Mouse (Mus musculus) G1E (cell line): ENCODE measurements around the gene Cuedc1.

Experiments used
- CTCF ChIP-seq: IDR thresholded peaks from 2 replicates; pipeline ENCODE4 v1.5.1; 2012; ENCODE audit warnings: low read depth, low read length, inconsistent platforms, mixed read lengths
- GATA1 ChIP-seq: IDR thresholded peaks from 2 replicates; pipeline ENCODE4 v1.6.1; 2012; ENCODE audit warnings: borderline replicate concordance, low read length, inconsistent platforms, mixed read lengths
- POLR2AphosphoS5 ChIP-seq: IDR thresholded peaks from 2 replicates; pipeline ENCODE4 v1.6.1; 2012; ENCODE audit warnings: low read depth, low read length, inconsistent platforms; ENCODE audit not compliant: insufficient replicate concordance

DNA sequence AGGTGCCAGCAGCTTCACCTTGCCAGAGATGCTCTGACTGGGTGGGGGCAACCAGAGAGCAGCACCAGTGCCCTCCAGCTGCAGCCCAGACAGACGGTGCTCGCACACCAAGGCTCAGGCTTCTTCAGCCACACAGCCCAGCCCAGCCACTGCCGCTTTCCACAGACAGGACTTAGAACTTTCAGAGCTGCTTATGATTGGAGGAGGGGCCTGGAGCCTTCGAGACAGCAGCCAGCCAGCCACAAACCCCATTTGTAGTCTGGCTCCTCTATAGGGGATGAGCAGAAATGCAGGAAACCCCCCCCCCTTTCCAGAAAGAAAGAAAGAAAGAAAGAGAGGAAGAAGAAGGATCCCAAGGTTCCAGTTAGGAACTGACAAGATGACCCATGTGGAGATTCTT lies 94.7 kb downstream of the Cuedc1 start:
- TF ChIP-seq CTCF (no peak), GATA1 (no peak), POLR2AphosphoS5 (no peak)
